Mouse (Mus musculus) kidney, adult 2 months (tissue): ENCODE measurements at regions not wholly inside any gene's neighbourhood (a gene's known extent, or its start where the extent isn't known, plus 50 kb on each side); places are given as distances from the start of the nearest gene placed in this dataset.

ENCODE experiments used
- CTCF ChIP-seq: fragments of 200-500 bp; conservative IDR thresholded peaks from 2 replicates; pipeline ENCODE4 v1.5.1; 2011; ENCODE audit warnings: low read depth, mild to moderate bottlenecking, control low read depth, low read length, moderate library complexity, mixed read lengths; ENCODE audit not compliant: insufficient read depth, insufficient read length
- POLR2A ChIP-seq: fragments of 200-500 bp; IDR thresholded peaks from one replicate; pipeline ENCODE4 v1.6.1; 2011; ENCODE audit warnings: low read depth, low read length, control low read depth

DNA sequence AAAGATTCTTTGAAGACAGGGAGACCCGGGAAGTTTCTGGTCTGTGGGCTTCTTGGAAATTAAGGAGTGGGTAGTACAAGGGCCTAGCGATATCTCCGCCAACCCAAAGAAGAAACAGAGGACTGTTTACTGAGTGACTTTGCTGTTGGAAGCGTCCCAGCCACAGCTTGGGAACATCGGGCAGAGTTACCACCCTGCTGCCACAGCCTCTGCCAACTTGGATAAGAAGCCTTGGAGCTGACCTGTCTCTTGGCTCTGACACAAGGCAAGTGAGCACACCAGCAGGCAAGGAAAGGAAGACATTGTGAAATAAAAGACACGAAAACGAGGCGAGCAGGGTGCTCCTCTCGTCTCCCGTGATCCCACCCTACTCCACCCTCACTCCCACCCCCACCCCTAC lies 72.3 kb upstream of the Tcf12 start:
- no peak for TF ChIP-seq CTCF
- no peak for TF ChIP-seq POLR2A
